ENCODE assay signal across 9 mouse cellular contexts in the genomic region with DNA sequence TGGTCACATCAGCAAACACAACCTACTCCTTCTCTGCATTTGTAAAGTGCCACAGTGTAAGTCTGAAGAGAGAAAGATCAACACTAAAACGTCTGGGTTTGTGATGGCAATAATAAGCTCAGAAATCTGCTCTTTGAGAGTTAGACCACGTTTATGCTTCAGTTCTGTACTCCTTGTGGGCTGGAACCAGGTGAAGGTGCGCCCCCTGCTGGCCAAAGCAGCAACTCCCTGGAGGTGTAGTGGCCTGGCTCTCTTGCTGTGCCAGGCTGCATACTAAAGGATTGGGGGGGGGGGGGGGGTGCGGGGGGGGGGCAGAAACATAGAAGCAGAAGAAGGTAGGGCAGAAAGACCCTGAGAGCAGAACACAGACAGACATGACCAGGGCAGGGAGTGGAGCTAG. TPM values are rescaled to one million over a fixed set of nuclear protein-coding genes. Genes with fewer than 3 reads are reported as not detected.
DNase-seq lines count a peak whose midpoint lies in the region; ATAC-seq and TF ChIP-seq lines count a peak whose summit lies in the region.
"Had no signal": no experiment of that assay in that cellular context is flagged by ENCODE, and none has a peak within 500 bp of the region (broad histone marks: within the 10 kb centered on the region; RNA-seq: fewer than 3 reads in every experiment).

No protein-coding gene starts in this region.

- no peaks in the 10 kb centered on the region for H3K9me3 ChIP-seq in hindbrain, embryonic 11.5 days (ENCODE audit: control insufficient read depth, low read length)
- no peaks in the 10 kb centered on the region for H3K9me3 ChIP-seq in lung, postnatal 0 days (ENCODE audit: low read length)
- H3K9me3 ChIP-seq: embryonic facial prominence, embryonic 12.5 days had no signal

- no peaks in the 10 kb centered on the region for H3K4me1 ChIP-seq in hindbrain, embryonic 11.5 days (replicated peaks; ENCODE audit: control insufficient read depth, insufficient read depth, low read length)
- no peaks in the 10 kb centered on the region for H3K4me1 ChIP-seq in lung, postnatal 0 days (ENCODE audit: insufficient read depth, low read depth, low read length)
- H3K4me1 ChIP-seq: embryonic facial prominence, embryonic 12.5 days had no signal

- WGBS in hindbrain, embryonic 11.5 days: 3% methylated on average over 4 of the region's 4 CpGs
- WGBS in lung, postnatal 0 days: 0% methylated on average over 3 of the region's 4 CpGs

- H3K36me3 ChIP-seq in hindbrain, embryonic 11.5 days (ENCODE audit: control insufficient read depth, insufficient read depth, low read length): no peaks in the 10 kb centered on the region
- no peaks in the 10 kb centered on the region for H3K36me3 ChIP-seq in lung, postnatal 0 days (ENCODE audit: insufficient read depth, low read length)
- H3K36me3 ChIP-seq: embryonic facial prominence, embryonic 12.5 days had no signal

- no peak for TF ChIP-seq EP300 in lung, postnatal 0 days (IDR thresholded peaks at IDR 0.05)

- no peaks in the 10 kb centered on the region for H3K27me3 ChIP-seq in hindbrain, embryonic 11.5 days (ENCODE audit: control insufficient read depth, insufficient read depth, low read length)
- no peaks in the 10 kb centered on the region for H3K27me3 ChIP-seq in lung, postnatal 0 days (replicated peaks; ENCODE audit: insufficient read depth, low read length)
- H3K27me3 ChIP-seq: embryonic facial prominence, embryonic 12.5 days had no signal

- peak; percentile 52 for DNase-seq in NIH3T3 (ENCODE audit: low read depth)
- peak; percentile 8 for DNase-seq in cerebellum, adult 9-10 months
- DNase-seq in frontal cortex, adult 2 months (ENCODE audit: extremely low spot score in 1 of 2, low spot score in 1 of 2): peak; percentile 3 to 63
- DNase-seq in hindbrain, embryonic 11.5 days (ENCODE audit: low spot score): peak; percentile 72
- peak; percentile 14 for DNase-seq in layer of hippocampus, adult 9-11 months
- DNase-seq in lung, postnatal 0 days (ENCODE audit: low spot score): peak; percentile 68
- peak; percentile 45 for DNase-seq in ovary, postnatal 14 days (ENCODE audit: low spot score)
- peak; percentile 15 to 30 for DNase-seq in urinary bladder, adult 18-20 months (ENCODE audit: low spot score in 2 of 2)

- peak; percentile 76 for TF ChIP-seq CTCF in lung, postnatal 0 days (IDR thresholded peaks at IDR 0.05)

- ATAC-seq in hindbrain, embryonic 11.5 days (ENCODE audit: low FRiP score): peak; percentile 79
- ATAC-seq in lung, postnatal 0 days: peak; percentile 81

- H3K9ac ChIP-seq in hindbrain, embryonic 11.5 days (ENCODE audit: low read depth, low read length): no peak overlapping the region
- no peak overlapping the region for H3K9ac ChIP-seq in lung, postnatal 0 days (replicated peaks; ENCODE audit: low read depth)
- H3K9ac ChIP-seq: embryonic facial prominence, embryonic 12.5 days had no signal

- no peak overlapping the region for H3K4me3 ChIP-seq in hindbrain, embryonic 11.5 days (ENCODE audit: low read depth, low read length)
- no peak overlapping the region for H3K4me3 ChIP-seq in lung, postnatal 0 days (ENCODE audit: low read depth, low read length)
- H3K4me3 ChIP-seq: embryonic facial prominence, embryonic 12.5 days had no signal

- no peak overlapping the region for H3K27ac ChIP-seq in hindbrain, embryonic 11.5 days (ENCODE audit: low read depth, low read length)
- no peak overlapping the region for H3K27ac ChIP-seq in lung, postnatal 0 days (ENCODE audit: low read length)
- H3K27ac ChIP-seq: embryonic facial prominence, embryonic 12.5 days had no signal

- no peak overlapping the region for H3K4me2 ChIP-seq in hindbrain, embryonic 11.5 days (replicated peaks; ENCODE audit: low read depth, low read length)
- no peak overlapping the region for H3K4me2 ChIP-seq in lung, postnatal 0 days (replicated peaks; ENCODE audit: low read depth, low read length)
- H3K4me2 ChIP-seq: embryonic facial prominence, embryonic 12.5 days had no signal

RNA-seq across cellular contexts. Expression of gene Ang6, which starts 18.2 kb away (rescaled TPM):
- not detected in 2 replicates for polyA plus RNA-seq in frontal cortex, adult 2 months (2012; rRNA removed)
- not detected in 2 replicates for polyA plus RNA-seq in hindbrain, embryonic 11.5 days (2014; fragmentation: Nextera tagmentation; extraction: Ambion mirVana)
- polyA plus RNA-seq in lung, postnatal 0 days (2015; fragmentation: Nextera tagmentation; extraction: Ambion mirVana): not detected in 2 replicates
- polyA plus RNA-seq: embryonic facial prominence, embryonic 12.5 days had no signal

RNA-seq across cellular contexts. Expression of gene Ang5, which starts 27.0 kb away (rescaled TPM):
- polyA plus RNA-seq in frontal cortex, adult 2 months (2012; rRNA removed): not detected in 2 replicates
- not detected in 2 replicates for polyA plus RNA-seq in hindbrain, embryonic 11.5 days (2014; fragmentation: Nextera tagmentation; extraction: Ambion mirVana)
- not detected in 2 replicates for polyA plus RNA-seq in lung, postnatal 0 days (2015; fragmentation: Nextera tagmentation; extraction: Ambion mirVana)
- polyA plus RNA-seq: embryonic facial prominence, embryonic 12.5 days had no signal

RNA-seq across cellular contexts. Expression of gene Gm8113, which starts 58.7 kb away (rescaled TPM):
- polyA plus RNA-seq in frontal cortex, adult 2 months (2012; rRNA removed): 1.2 and 1.6 TPM in 2 replicates
- 5.8 and 6.2 TPM in 2 replicates for polyA plus RNA-seq in hindbrain, embryonic 11.5 days (2014; fragmentation: Nextera tagmentation; extraction: Ambion mirVana)
- 7.7 and 11.5 TPM in 2 replicates for polyA plus RNA-seq in lung, postnatal 0 days (2015; fragmentation: Nextera tagmentation; extraction: Ambion mirVana)

Comparison
In these comparisons a context has a peak if more than half of its experiments do, and no peak if none do; other contexts are left out.
1. DNase-seq: peak in every context shown above with its lines; median percentile 72 in hindbrain, embryonic 11.5 days; 68 in lung, postnatal 0 days; 52 in NIH3T3; 45 in ovary, postnatal 14 days; 33 in frontal cortex, adult 2 months; 22 in urinary bladder, adult 18-20 months; 14 in layer of hippocampus, adult 9-11 months; 8 in cerebellum, adult 9-10 months.